Mouse (Mus musculus) thymus, adult 2 months (tissue): ENCODE results near the gene Themis.

Experiments used
- CTCF ChIP-seq: fragments of 200-500 bp; IDR thresholded peaks from 2 replicates; pipeline ENCODE4 v1.5.1; 2012; ENCODE audit warnings: mild to moderate bottlenecking, control low read depth, low read length, moderate library complexity, borderline replicate concordance; ENCODE audit not compliant: control insufficient read depth, poor library complexity, insufficient read depth; ENCODE audit errors: extremely low read depth
- POLR2A ChIP-seq: fragments of 200-500 bp; IDR thresholded peaks from 2 replicates; pipeline ENCODE4 v1.6.1; 2012; ENCODE audit warnings: mild to moderate bottlenecking, low read length, control low read depth, moderate library complexity; ENCODE audit not compliant: control insufficient read depth, poor library complexity, insufficient read depth; ENCODE audit errors: extremely low read depth

DNA sequence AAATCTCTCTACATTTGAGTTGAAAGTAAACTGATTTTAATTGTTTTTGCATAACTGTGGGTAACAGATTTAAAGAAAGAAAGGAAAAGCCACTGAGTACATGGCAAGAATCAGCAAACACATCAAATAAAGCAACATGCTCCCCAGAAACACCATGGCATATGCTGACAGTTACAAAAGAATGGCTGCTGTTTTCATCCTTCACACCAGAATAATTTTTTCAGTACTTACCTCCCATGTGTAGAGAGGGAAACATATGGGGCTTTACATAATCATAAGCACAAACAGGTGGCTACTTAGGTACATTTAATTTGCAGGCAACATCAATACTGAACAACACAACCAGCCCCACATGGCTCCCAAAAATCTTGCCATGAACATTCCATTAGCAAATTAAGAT is 86.8 kb downstream of the Themis start:
- no peak for TF ChIP-seq CTCF
- TF ChIP-seq POLR2A = no peak
